Comparison of ENCODE assay signal across 11 mouse cellular contexts in genomic region chr19:55788285-55788904, GRCm38 (mm10). TPM values are rescaled to one million over a fixed set of nuclear protein-coding genes. Genes with fewer than 3 reads are reported as not detected.
DNase-seq lines count a peak whose midpoint lies in the region; ATAC-seq and TF ChIP-seq lines count a peak whose summit lies in the region.
"Had no signal": no experiment of that assay in that cellular context is flagged by ENCODE, and none has a peak within 500 bp of the region (broad histone marks: within the 10 kb centered on the region; RNA-seq: fewer than 3 reads in every experiment).

No protein-coding gene starts in this region.

- 9% methylated on average over 7 of the region's 7 CpGs for WGBS in hindbrain, embryonic 10.5 days
- WGBS in midbrain, embryonic 16.5 days = 11% methylated on average over 7 of the region's 7 CpGs

- no peak overlapping the region for H3K4me2 ChIP-seq in midbrain, embryonic 16.5 days (ENCODE audit: low read length)
- H3K4me2 ChIP-seq: limb, embryonic 15.5 days had no signal

- intact Hi-C loops in gastrocnemius, adult 2 months (cut with DNase I) = no loop called here
- intact Hi-C loops in heart, postnatal 36 days (cut with DNase I) = loop anchor here (2.0 kb wide), 1 partner anchor 80 kb away; no protein-coding TSS in a partner anchor

- H3K27ac ChIP-seq in gastrocnemius, adult 2 months = peak overlapping the region; percentile 46; the same call in 1 of the 2 replicates
- peak overlapping the region; percentile 88 for H3K27ac ChIP-seq in hindbrain, embryonic 10.5 days
- H3K27ac ChIP-seq in midbrain, embryonic 16.5 days (ENCODE audit: low read length) = peak overlapping the region; percentile 53; the same call in 1 of the 2 replicates
- H3K27ac ChIP-seq: limb, embryonic 15.5 days had no signal

- no peak overlapping the region for H3K9ac ChIP-seq in midbrain, embryonic 16.5 days (ENCODE audit: low read depth, low read length)
- H3K9ac ChIP-seq: limb, embryonic 15.5 days had no signal

- H3K4me3 ChIP-seq in gastrocnemius, adult 2 months = no peak overlapping the region
- H3K4me3 ChIP-seq in hindbrain, embryonic 10.5 days = 0 out of 2 replicates have a peak overlapping the region, but pooled peaks have one; percentile 4
- no peak overlapping the region for H3K4me3 ChIP-seq in midbrain, embryonic 16.5 days (ENCODE audit: low read depth, low read length)
- H3K4me3 ChIP-seq: limb, embryonic 15.5 days had no signal

- peaks cover 20% of the 10 kb centered on the region; the same call in 1 of the 2 replicates for H3K36me3 ChIP-seq in hindbrain, embryonic 10.5 days
- H3K36me3 ChIP-seq in midbrain, embryonic 16.5 days (ENCODE audit: control insufficient read depth, insufficient read depth, low read length) = no peaks in the 10 kb centered on the region

- H3K9me3 ChIP-seq in hindbrain, embryonic 10.5 days = peaks cover 3% of the 10 kb centered on the region; the same call in 1 of the 2 replicates
- no peaks in the 10 kb centered on the region for H3K9me3 ChIP-seq in midbrain, embryonic 16.5 days (replicated peaks; ENCODE audit: control insufficient read depth, low read length, poor library complexity, severe bottlenecking)
- H3K9me3 ChIP-seq: limb, embryonic 15.5 days had no signal

- no peak for DNase-seq in gastrocnemius, adult 2 months
- no peak for DNase-seq in gastrocnemius, adult 18-20 months (ENCODE audit: low spot score)
- peak; percentile 65 for DNase-seq in ZHBTc4 (ENCODE audit: low read depth, low spot score)
- peak; percentile 68 for DNase-seq in hindbrain, embryonic 10.5 days (ENCODE audit: low spot score)
- no peak for DNase-seq in adrenal gland, postnatal 14 days
- no peak for DNase-seq in heart, postnatal 36 days
- DNase-seq: kidney, adult 18-20 months; thymus, adult 2 months had no signal

- ATAC-seq in midbrain, embryonic 16.5 days = no peak
- no peak for ATAC-seq in inflammation-experienced regulatory T-cells, adult 6 months

- no peaks in the 10 kb centered on the region for H3K27me3 ChIP-seq in hindbrain, embryonic 10.5 days (ENCODE audit: insufficient read depth, poor library complexity, severe bottlenecking)
- no peaks in the 10 kb centered on the region for H3K27me3 ChIP-seq in midbrain, embryonic 16.5 days (ENCODE audit: control insufficient read depth, insufficient read depth, low read depth, low read length)
- H3K27me3 ChIP-seq: limb, embryonic 15.5 days had no signal

- peaks cover 62% of the 10 kb centered on the region for H3K4me1 ChIP-seq in hindbrain, embryonic 10.5 days (replicated peaks)
- peaks cover 46% of the 10 kb centered on the region for H3K4me1 ChIP-seq in midbrain, embryonic 16.5 days (ENCODE audit: control insufficient read depth, insufficient read depth, low read length)

- no peak for TF ChIP-seq CTCF in gastrocnemius, adult 2 months (IDR thresholded peaks at IDR 0.05)

RNA-seq across cellular contexts. Expression of gene Tcf7l2, which starts 46.8 kb away (rescaled TPM):
- total RNA-seq in gastrocnemius, adult 2 months (2021) = 10 to 100 TPM; 10.3 to 11.0 TPM
- total RNA-seq in gastrocnemius, adult 18-20 months (2021) = 1 to 10 TPM; 6.9 to 7.8 TPM
- 58.6 and 61.0 TPM in 2 replicates for polyA plus RNA-seq in hindbrain, embryonic 10.5 days (2016; fragmentation: Nextera tagmentation; extraction: Ambion mirVana)
- polyA plus RNA-seq in midbrain, embryonic 16.5 days (2015; fragmentation: Nextera tagmentation; extraction: Ambion mirVana) = 824 and 1,080 TPM in 2 replicates
- 1 to 10 TPM in 1 of 3 experiments, under 1 TPM in 2; 0.75 to 1.0 (median 0.88) TPM for polyA plus RNA-seq in inflammation-experienced regulatory T-cells, adult 6 months (2017; shearing (Covaris generic))
- 26.6 and 29.7 TPM in 2 replicates for total RNA-seq in adrenal gland, postnatal 14 days (2021)
- total RNA-seq in heart, postnatal 36 days (2021) = 10 to 100 TPM; 11.9 to 17.9 TPM

Comparison
In these comparisons a context has a peak if more than half of its experiments do, and no peak if none do; other contexts are left out.
1. DNase-seq: peak in ZHBTc4 (single experiment) and hindbrain, embryonic 10.5 days (single experiment); none in gastrocnemius, adult 2 months (single experiment), gastrocnemius, adult 18-20 months (single experiment), adrenal gland, postnatal 14 days (single experiment) and heart, postnatal 36 days (0 of 2).
2. Peak in every context shown above with its lines, with median percentiles within 50 percentile points of each other: H3K27ac ChIP-seq.